Mouse (Mus musculus) heart, embryonic 10.5 days (tissue): ENCODE measurements at regions not wholly inside any gene's neighbourhood (a gene's known extent, or its start where the extent isn't known, plus 50 kb on each side); places are given as distances from the start of the nearest gene placed in this dataset.

Experiments
- DNase-seq: peaks from one replicate; pipeline ENCODE4 v3.0.0-alpha.2; 2017; ENCODE audit warnings: low spot score
- H3K27ac ChIP-seq: fragments of 300-500 bp; sonication (generic); 2 replicates; pipeline ENCODE4 v1.5.1; 2016; ENCODE audit warnings: mild to moderate bottlenecking
- H3K27me3 ChIP-seq: fragments of 300-500 bp; sonication (generic); 2 replicates; pipeline ENCODE4 v1.6.1; 2016; ENCODE audit warnings: mild to moderate bottlenecking; ENCODE audit not compliant: poor library complexity, insufficient read depth, severe bottlenecking
- H3K36me3 ChIP-seq: fragments of 300-500 bp; sonication (generic); 2 replicates; pipeline ENCODE4 v1.6.1; 2016; ENCODE audit warnings: mild to moderate bottlenecking, moderate library complexity
- H3K4me1 ChIP-seq: fragments of 300-500 bp; sonication (generic); 2 replicates; pipeline ENCODE4 v1.6.1; 2016; ENCODE audit warnings: mild to moderate bottlenecking
- H3K4me3 ChIP-seq: fragments of 300-500 bp; sonication (generic); 2 replicates; pipeline ENCODE4 v1.5.1; 2016; ENCODE audit warnings: mild to moderate bottlenecking, moderate library complexity
- H3K9me3 ChIP-seq: fragments of 300-500 bp; sonication (generic); 2 replicates; pipeline ENCODE4 v1.6.1; 2016; ENCODE audit warnings: mild to moderate bottlenecking, moderate library complexity
- WGBS: fragments of 180-500 bp; shearing (Covaris S2); methylation state at CpG from one replicate; pipeline ENCODE4 v1.1.7; 2016; 5-methylcytosine and 5-hydroxymethylcytosine counted together

- H3K9me3 ChIP-seq = no peaks in the 10 kb centered on the region
- no peak overlapping the region for H3K27ac ChIP-seq
- H3K4me1 ChIP-seq = no peaks in the 10 kb centered on the region
- DNase-seq = no peak
- H3K4me3 ChIP-seq = no peak overlapping the region
- no peaks in the 10 kb centered on the region for H3K27me3 ChIP-seq
- no peaks in the 10 kb centered on the region for H3K36me3 ChIP-seq
Observed at GRCm38 (mm10) chr6:103378047-103378446, 132.3 kb upstream of the Chl1 start.

GRCm38 (mm10) chr6:103381030-103381429 is 129.4 kb upstream of the Chl1 start:
- no peaks in the 10 kb centered on the region for H3K36me3 ChIP-seq
- no peak overlapping the region for H3K27ac ChIP-seq
- no peaks in the 10 kb centered on the region for H3K27me3 ChIP-seq
- WGBS = 65% methylated on average over 1 of the region's 1 CpGs
- no peak overlapping the region for H3K4me3 ChIP-seq
- DNase-seq = no peak
- H3K4me1 ChIP-seq = no peaks in the 10 kb centered on the region
- H3K9me3 ChIP-seq = no peaks in the 10 kb centered on the region

GRCm38 (mm10) chr6:103381930-103382329 is 128.5 kb upstream of the Chl1 start:
- Histone ChIP-seq H3K27me3 (no peaks in the 10 kb centered on the region), H3K4me1 (no peaks in the 10 kb centered on the region), H3K4me3 (no peak overlapping the region), H3K36me3 (no peaks in the 10 kb centered on the region), H3K27ac (no peak overlapping the region), H3K9me3 (no peaks in the 10 kb centered on the region)
- no peak for DNase-seq
- WGBS = 74% methylated on average over 2 of the region's 2 CpGs

GRCm38 (mm10) chr6:103386591-103386990 is 123.8 kb upstream of the Chl1 start:
- H3K36me3 ChIP-seq = no peaks in the 10 kb centered on the region
- WGBS = 83% methylated on average over 4 of the region's 4 CpGs
- H3K4me3 ChIP-seq = no peak overlapping the region
- no peaks in the 10 kb centered on the region for H3K27me3 ChIP-seq
- no peaks in the 10 kb centered on the region for H3K9me3 ChIP-seq
- no peak for DNase-seq
- no peaks in the 10 kb centered on the region for H3K4me1 ChIP-seq
- H3K27ac ChIP-seq = no peak overlapping the region

- Histone ChIP-seq H3K9me3 (no peaks in the 10 kb centered on the region), H3K27ac (no peak overlapping the region), H3K27me3 (no peaks in the 10 kb centered on the region), H3K36me3 (no peaks in the 10 kb centered on the region), H3K4me1 (no peaks in the 10 kb centered on the region), H3K4me3 (no peak overlapping the region)
- no peak for DNase-seq
Observed at GRCm38 (mm10) chr6:103405961-103406360, 104.4 kb upstream of the Chl1 start.

GRCm38 (mm10) chr6:103414888-103415287 is 95.5 kb upstream of the Chl1 start:
- Histone ChIP-seq H3K4me3 (no peak overlapping the region), H3K27me3 (no peaks in the 10 kb centered on the region), H3K36me3 (no peaks in the 10 kb centered on the region), H3K4me1 (no peaks in the 10 kb centered on the region), H3K9me3 (no peaks in the 10 kb centered on the region), H3K27ac (no peak overlapping the region)
- 32% methylated on average over 2 of the region's 2 CpGs for WGBS
- DNase-seq = no peak

- Histone ChIP-seq H3K27me3 (no peaks in the 10 kb centered on the region), H3K36me3 (no peaks in the 10 kb centered on the region), H3K4me1 (no peaks in the 10 kb centered on the region), H3K27ac (no peak overlapping the region), H3K9me3 (no peaks in the 10 kb centered on the region), H3K4me3 (no peak overlapping the region)
- no peak for DNase-seq
- WGBS = 51% methylated on average over 1 of the region's 1 CpGs
Observed at GRCm38 (mm10) chr6:103421013-103421933, 89.1 kb upstream of the Chl1 start.

GRCm38 (mm10) chr6:103430933-103431594 is 79.3 kb upstream of the Chl1 start:
- no peak overlapping the region for H3K4me3 ChIP-seq
- H3K27me3 ChIP-seq = no peaks in the 10 kb centered on the region
- H3K36me3 ChIP-seq = no peaks in the 10 kb centered on the region
- no peak overlapping the region for H3K27ac ChIP-seq
- H3K9me3 ChIP-seq = no peaks in the 10 kb centered on the region
- no peak for DNase-seq
- no peaks in the 10 kb centered on the region for H3K4me1 ChIP-seq
- 69% methylated on average over 5 of the region's 5 CpGs for WGBS

- H3K27me3 ChIP-seq = no peaks in the 10 kb centered on the region
- DNase-seq = no peak
- no peaks in the 10 kb centered on the region for H3K4me1 ChIP-seq
- H3K4me3 ChIP-seq = no peak overlapping the region
- H3K27ac ChIP-seq = no peak overlapping the region
- no peaks in the 10 kb centered on the region for H3K9me3 ChIP-seq
- no peaks in the 10 kb centered on the region for H3K36me3 ChIP-seq
- 82% methylated on average over 5 of the region's 5 CpGs for WGBS
Observed at GRCm38 (mm10) chr6:103431595-103431957, 78.8 kb upstream of the Chl1 start.
